Mouse (Mus musculus) limb, embryonic 10.5 days (tissue): ENCODE measurements around the gene Olfr765. TPM values are rescaled to one million over a fixed set of nuclear protein-coding genes. Genes with fewer than 3 reads are reported as not detected.

ENCODE experiments used
- DNase-seq: peaks from one replicate; pipeline ENCODE4 v3.0.0-alpha.2; 2017; ENCODE audit warnings: low spot score
- H3K27ac ChIP-seq: fragments of 300-500 bp; sonication (generic); 2 replicates; pipeline ENCODE4 v1.5.1; 2016; ENCODE audit warnings: mild to moderate bottlenecking
- H3K27me3 ChIP-seq: fragments of 300-500 bp; sonication (generic); 2 replicates; pipeline ENCODE4 v1.6.1; 2016; ENCODE audit warnings: low read depth, mild to moderate bottlenecking; ENCODE audit not compliant: poor library complexity, severe bottlenecking
- H3K36me3 ChIP-seq: fragments of 300-500 bp; sonication (generic); 2 replicates; pipeline ENCODE4 v1.6.1; 2016; ENCODE audit warnings: mild to moderate bottlenecking, moderate library complexity
- H3K4me1 ChIP-seq: fragments of 300-500 bp; sonication (generic); 2 replicates; pipeline ENCODE4 v1.6.1; 2016
- H3K4me3 ChIP-seq: fragments of 300-500 bp; sonication (generic); 2 replicates; pipeline ENCODE4 v1.5.1; 2016; ENCODE audit warnings: mild to moderate bottlenecking, moderate library complexity
- H3K9me3 ChIP-seq: fragments of 300-500 bp; sonication (generic); replicated peaks from 2 replicates; pipeline ENCODE4 v1.6.1; 2016; ENCODE audit warnings: mild to moderate bottlenecking
- WGBS: fragments of 180-500 bp; shearing (Covaris S2); methylation state at CpG from one replicate; pipeline ENCODE4 v1.1.7; 2016; 5-methylcytosine and 5-hydroxymethylcytosine counted together
- polyA plus RNA-seq: library from polyadenylated mRNA; unstranded; fragments of >200 nt; fragmentation: Nextera tagmentation; extraction: Ambion mirVana; gene quantifications from 2 replicates; pipeline ENCODE4 v1.2.1, GENCODE M21; 2016

Gene Olfr765
- polyA plus RNA-seq, 1 experiment from 2014 or later: not detected

DNA sequence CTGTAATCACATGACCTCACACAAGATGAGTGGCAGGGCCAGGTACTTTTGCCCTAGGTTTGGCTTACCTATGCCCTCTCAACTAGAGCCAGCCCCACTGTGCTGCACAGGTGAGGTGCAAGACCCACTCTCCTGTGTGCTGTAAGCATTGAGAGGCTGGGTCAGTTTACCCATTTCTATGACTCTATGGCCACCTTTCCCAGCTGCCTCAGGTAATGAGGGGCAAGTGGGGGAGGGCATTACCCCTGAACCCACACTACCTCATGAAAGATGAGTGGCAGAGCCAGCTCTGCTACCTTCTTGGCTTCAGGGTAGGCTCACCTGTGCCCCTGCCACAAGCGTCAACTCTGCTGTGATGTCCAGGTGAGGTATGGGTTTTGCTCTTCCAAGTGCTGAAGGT, 54.0 kb downstream of the Olfr765 start:
- H3K36me3 ChIP-seq: no peaks in the 10 kb centered on the region
- DNase-seq: no peak
- H3K27ac ChIP-seq: no peak overlapping the region
- 94% methylated on average over 1 of the region's 1 CpGs for WGBS
- H3K4me3 ChIP-seq: no peak overlapping the region
- no peaks in the 10 kb centered on the region for H3K9me3 ChIP-seq
- no peaks in the 10 kb centered on the region for H3K27me3 ChIP-seq
- H3K4me1 ChIP-seq: no peaks in the 10 kb centered on the region

Other genes with a start within 250 kb of the Olfr765 start
- gene Dnajc14, start 245.9 kb downstream of the Olfr765 start, polyA plus RNA-seq: 47.7 and 54.0 TPM in 2 replicates
- gene Tmem198b, start 245.6 kb downstream of the Olfr765 start, polyA plus RNA-seq: 14.8 and 19.8 TPM in 2 replicates
- 245 and 250 TPM in 2 replicates for gene Sarnp, start 232.7 kb downstream of the Olfr765 start, polyA plus RNA-seq
- gene Ormdl2, start 228.4 kb downstream of the Olfr765 start, polyA plus RNA-seq: 52.9 and 62.9 TPM in 2 replicates
- 16.2 TPM in 2 replicates for gene Gdf11, start 158.3 kb downstream of the Olfr765 start, polyA plus RNA-seq
- gene Cd63, start 149.0 kb downstream of the Olfr765 start, polyA plus RNA-seq: 430 and 439 TPM in 2 replicates
- gene Rdh5, start 127.1 kb downstream of the Olfr765 start, polyA plus RNA-seq: 9.2 and 10.2 TPM in 2 replicates
- 168 and 182 TPM in 2 replicates for gene Bloc1s1, start 126.0 kb downstream of the Olfr765 start, polyA plus RNA-seq
- gene Itga7, start 116.2 kb downstream of the Olfr765 start, polyA plus RNA-seq: 0.15 and 0.24 TPM in 2 replicates
- 0.11 TPM in 1 of 2 replicates, not detected in the other for gene Mettl7b, start 89.0 kb downstream of the Olfr765 start, polyA plus RNA-seq
- gene Olfr9, start 60.6 kb downstream of the Olfr765 start, polyA plus RNA-seq: not detected in 2 replicates
- not detected in 2 replicates for gene Olfr763, start 39.2 kb downstream of the Olfr765 start, polyA plus RNA-seq
- gene Olfr764-ps1, start 10.1 kb downstream of the Olfr765 start, polyA plus RNA-seq: not detected in 2 replicates
- not detected in 2 replicates for gene Olfr766-ps1, start 19.0 kb upstream of the Olfr765 start, polyA plus RNA-seq
- gene Olfr767, start 32.9 kb upstream of the Olfr765 start, polyA plus RNA-seq: not detected in 2 replicates
- not detected in 2 replicates for gene Olfr768, start 49.4 kb upstream of the Olfr765 start, polyA plus RNA-seq
- not detected in 2 replicates for gene Olfr769, start 67.9 kb upstream of the Olfr765 start, polyA plus RNA-seq
- not detected in 2 replicates for gene Olfr770, start 89.0 kb upstream of the Olfr765 start, polyA plus RNA-seq
- not detected in 2 replicates for gene Olfr771, start 114.8 kb upstream of the Olfr765 start, polyA plus RNA-seq
- not detected in 2 replicates for gene Olfr772, start 127.9 kb upstream of the Olfr765 start, polyA plus RNA-seq
- gene Olfr773, start 137.4 kb upstream of the Olfr765 start, polyA plus RNA-seq: not detected in 2 replicates
- gene Olfr774, start 186.2 kb upstream of the Olfr765 start, polyA plus RNA-seq: not detected in 2 replicates
- gene Olfr775, start 198.4 kb upstream of the Olfr765 start, polyA plus RNA-seq: not detected in 2 replicates
- not detected in 2 replicates for gene Olfr776, start 209.1 kb upstream of the Olfr765 start, polyA plus RNA-seq
- not detected in 2 replicates for gene Olfr777, start 221.5 kb upstream of the Olfr765 start, polyA plus RNA-seq